Mouse (Mus musculus) layer of hippocampus, postnatal 10 days (tissue): Measurements from ENCODE around the gene Lage3. TPM values are rescaled to one million over a fixed set of nuclear protein-coding genes. Genes with fewer than 3 reads are reported as not detected.
"Not testable (repeated sequence)": the region's sequence is repeated elsewhere in the genome, so short reads cannot be mapped to it uniquely, and the experiment has no call there.

Experiments used
- DNase-seq, 2 experiments: peaks; one replicate each; pipeline ENCODE4 v3.0.0; 2021; ENCODE audit warnings: low spot score in 2 of 2
- long read RNA-seq: library from polyadenylated mRNA; stranded (forward); transcript quantifications from one replicate; pipeline ENCODE4 v2.0.0, GENCODE M21; 2023
- total RNA-seq, 2 experiments: library from RNA; stranded (reverse); gene quantifications; 2 replicates each; pipeline ENCODE4 v1.2.3; 2021

Gene Lage3
- total RNA-seq, result 10 to 100 TPM; 32.2 to 37.2 TPM
- long read RNA-seq, transcript Lage3-201 (3 exons, 761 nt), result major isoform, 35 of 48 reads
- long read RNA-seq, partial matches to known transcripts, result 1 of 48 reads
- long read RNA-seq, other reads (novel, unspliced or antisense), result 9 of 48 reads

GRCm38 (mm10) chrX:74353467-74353770 lies at the start of gene Lage3:
Gene Lage3, minus strand, starts transcription at chrX:74353618.
- peak; percentile 72 to 82 for DNase-seq

- no peak for DNase-seq
These were observed 46.7 kb upstream of the Lage3 start for GRCm38 (mm10) chrX:74400136-74400535.

- DNase-seq, result peak; percentile 60 to 71
These were observed 39.4 kb upstream of the Lage3 start, which contains the start of the genes Fam3a and Ikbkg for GRCm38 (mm10) chrX:74392535-74393443. Gene Fam3a, minus strand, starts transcription at chrX:74393272. Gene Ikbkg, plus strand, starts transcription at chrX:74393290.

GRCm38 (mm10) chrX:74388153-74388552 lies 34.7 kb upstream of the Lage3 start:
- DNase-seq, result no peak

- DNase-seq, result no peak
These were observed 31.0 kb upstream of the Lage3 start for GRCm38 (mm10) chrX:74384451-74384850.

GRCm38 (mm10) chrX:74372888-74373549 lies 19.6 kb upstream of the Lage3 start, which contains the start of the genes Ubl4a and Slc10a3:
Gene Ubl4a, minus strand, starts transcription at chrX:74373218.
Gene Slc10a3, minus strand, starts transcription at chrX:74373349.
- DNase-seq, result peak; percentile 66 to 80

GRCm38 (mm10) chrX:74368209-74368909 lies 14.9 kb upstream of the Lage3 start:
- peak; percentile 60 to 71 for DNase-seq

GRCm38 (mm10) chrX:74367512-74367911 lies 14.1 kb upstream of the Lage3 start:
- no peak for DNase-seq

GRCm38 (mm10) chrX:74359171-74359570 lies 5.8 kb upstream of the Lage3 start:
- no peak for DNase-seq

- not testable (repeated sequence) for DNase-seq
These were observed 3.7 kb upstream of the Lage3 start for GRCm38 (mm10) chrX:74357069-74357468.

GRCm38 (mm10) chrX:74352645-74353466 lies 562 bp downstream of the Lage3 start:
- DNase-seq, result no peak

- no peak for DNase-seq
These were observed 23.1 kb downstream of the Lage3 start for GRCm38 (mm10) chrX:74330166-74330930.

- no peak for DNase-seq
These were observed 24.2 kb downstream of the Lage3 start for GRCm38 (mm10) chrX:74329215-74329671.

- DNase-seq, result peak; percentile 62 to 77
These were observed 24.7 kb downstream of the Lage3 start, which contains the start of gene Plxna3 for GRCm38 (mm10) chrX:74328725-74329161. Gene Plxna3, plus strand, starts transcription at chrX:74329066.

GRCm38 (mm10) chrX:74312540-74313464 lies 40.6 kb downstream of the Lage3 start, which contains the start of gene Fam50a:
Gene Fam50a, plus strand, starts transcription at chrX:74313033.
- DNase-seq, result peak; percentile 79 to 83

- DNase-seq, result peak; percentile 72 to 79
These were observed 48.3 kb downstream of the Lage3 start, which contains the start of gene Gdi1 for GRCm38 (mm10) chrX:74304867-74305700. Gene Gdi1, plus strand, starts transcription at chrX:74304998.
